Mouse (Mus musculus): Measurements from ENCODE around the gene Ccdc138. TPM values are rescaled to one million over a fixed set of nuclear protein-coding genes. Genes with fewer than 3 reads are reported as not detected.

The Ccdc138 gene
- polyA plus RNA-seq, 1 experiment: 1.0 TPM

DNA sequence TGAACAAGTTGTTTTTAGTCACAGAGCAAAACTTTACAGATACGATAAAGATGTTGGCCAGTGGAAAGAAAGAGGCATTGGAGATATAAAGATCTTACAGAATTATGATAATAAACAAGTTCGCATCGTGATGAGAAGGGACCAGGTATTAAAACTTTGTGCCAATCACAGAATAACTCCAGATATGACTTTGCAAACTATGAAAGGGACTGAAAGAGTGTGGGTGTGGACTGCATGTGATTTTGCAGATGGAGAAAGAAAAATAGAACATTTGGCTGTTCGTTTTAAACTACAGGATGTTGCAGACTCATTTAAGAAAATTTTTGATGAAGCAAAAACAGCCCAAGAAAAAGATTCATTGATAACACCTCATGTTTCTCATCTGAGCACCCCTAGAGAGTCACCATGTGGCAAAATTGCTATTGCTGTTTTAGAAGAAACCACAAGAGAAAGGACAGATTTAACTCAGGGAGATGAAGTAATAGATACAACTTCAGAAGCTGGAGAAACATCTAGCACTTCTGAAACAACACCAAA is 17.7 kb upstream of the Ccdc138 start:
- Histone ChIP-seq H3K27ac (ENCODE audit: insufficient read depth, low read depth, low read length) (no peak overlapping the region), H3K36me3 (ENCODE audit: control insufficient read depth, insufficient read depth, low read length) (peaks cover 12% of the 10 kb centered on the region), H3K27me3 (replicated peaks; ENCODE audit: control insufficient read depth, insufficient read depth, low read length) (no peaks in the 10 kb centered on the region), H3K4me3 (ENCODE audit: insufficient read depth, low read depth, low read length) (no peak overlapping the region), H3K4me1 (ENCODE audit: control insufficient read depth, insufficient read depth, low read length) (no peaks in the 10 kb centered on the region)
- no peak for TF ChIP-seq CTCF (conservative IDR thresholded peaks at IDR 0.05; ENCODE audit: insufficient read depth, insufficient read length, low read depth, low read length)
- DNase-seq: no peak
- WGBS: 91% methylated on average over 4 of the region's 4 CpGs

DNA sequence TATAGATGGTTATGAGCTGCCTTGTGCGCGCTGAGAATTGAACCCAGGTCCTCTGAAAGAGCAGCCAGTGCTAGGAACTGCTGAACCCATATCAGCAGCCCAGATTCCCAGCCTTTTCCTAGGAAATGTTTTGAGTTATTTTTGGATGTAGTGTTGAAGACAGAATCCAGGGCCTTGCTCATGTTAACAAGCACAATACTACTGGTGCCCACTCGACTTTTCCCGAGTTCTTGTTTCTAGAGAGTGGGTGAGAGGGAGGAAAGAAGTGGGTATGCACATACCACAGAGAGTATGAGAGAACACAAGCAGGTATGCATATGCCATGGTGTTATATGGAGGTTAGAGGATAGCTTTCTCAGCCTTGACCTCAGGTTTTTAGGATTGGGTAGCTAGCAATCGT is 6.7 kb upstream of the Ccdc138 start:
- H3K27me3 ChIP-seq (replicated peaks; ENCODE audit: control insufficient read depth, insufficient read depth, low read length): no peaks in the 10 kb centered on the region
- no peak for DNase-seq
- TF ChIP-seq CTCF (conservative IDR thresholded peaks at IDR 0.05; ENCODE audit: insufficient read depth, insufficient read length, low read depth, low read length): no peak
- no peak for TF ChIP-seq POLR2A (IDR thresholded peaks at IDR 0.05; ENCODE audit: low read depth, low read length)
- H3K36me3 ChIP-seq (ENCODE audit: control insufficient read depth, insufficient read depth, low read length): peaks cover 12% of the 10 kb centered on the region
- WGBS: 93% methylated on average over 5 of the region's 5 CpGs
- H3K4me1 ChIP-seq (ENCODE audit: control insufficient read depth, insufficient read depth, low read length): no peaks in the 10 kb centered on the region
- no peak overlapping the region for H3K4me3 ChIP-seq (ENCODE audit: insufficient read depth, low read depth, low read length)
- no peak overlapping the region for H3K27ac ChIP-seq (ENCODE audit: insufficient read depth, low read depth, low read length)

DNA sequence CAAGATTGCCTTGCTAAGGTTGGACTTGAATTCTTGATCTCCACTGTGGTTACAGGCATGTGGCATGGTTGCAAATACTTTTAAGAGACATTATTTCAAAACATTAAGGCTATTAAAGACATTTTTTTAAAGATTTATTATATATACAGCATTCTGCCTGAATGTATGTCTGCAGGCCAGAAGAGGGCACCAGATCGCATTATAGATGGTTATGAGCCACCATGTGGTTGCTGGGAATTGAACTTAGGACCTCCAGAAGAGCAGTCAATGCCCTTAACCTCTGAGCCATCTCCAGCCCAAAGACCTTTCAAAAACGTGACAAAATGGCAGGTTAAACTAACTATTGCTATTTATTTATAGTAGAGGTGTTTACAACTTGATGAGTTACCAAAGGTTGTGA is 2.1 kb upstream of the Ccdc138 start:
- DNase-seq: no peak
- Histone ChIP-seq H3K27ac (ENCODE audit: insufficient read depth, low read depth, low read length) (no peak overlapping the region), H3K4me1 (ENCODE audit: control insufficient read depth, insufficient read depth, low read length) (0 out of 2 replicates have a peak, but pooled peaks cover 3% of the 10 kb centered on the region), H3K27me3 (replicated peaks; ENCODE audit: control insufficient read depth, insufficient read depth, low read length) (no peaks in the 10 kb centered on the region), H3K4me3 (ENCODE audit: insufficient read depth, low read depth, low read length) (no peak overlapping the region), H3K36me3 (ENCODE audit: control insufficient read depth, insufficient read depth, low read length) (peaks cover 12% of the 10 kb centered on the region)
- no peak for TF ChIP-seq POLR2A (IDR thresholded peaks at IDR 0.05; ENCODE audit: low read depth, low read length)
- no peak for TF ChIP-seq CTCF (conservative IDR thresholded peaks at IDR 0.05; ENCODE audit: insufficient read depth, insufficient read length, low read depth, low read length)
- 83% methylated on average over 2 of the region's 2 CpGs for WGBS

DNA sequence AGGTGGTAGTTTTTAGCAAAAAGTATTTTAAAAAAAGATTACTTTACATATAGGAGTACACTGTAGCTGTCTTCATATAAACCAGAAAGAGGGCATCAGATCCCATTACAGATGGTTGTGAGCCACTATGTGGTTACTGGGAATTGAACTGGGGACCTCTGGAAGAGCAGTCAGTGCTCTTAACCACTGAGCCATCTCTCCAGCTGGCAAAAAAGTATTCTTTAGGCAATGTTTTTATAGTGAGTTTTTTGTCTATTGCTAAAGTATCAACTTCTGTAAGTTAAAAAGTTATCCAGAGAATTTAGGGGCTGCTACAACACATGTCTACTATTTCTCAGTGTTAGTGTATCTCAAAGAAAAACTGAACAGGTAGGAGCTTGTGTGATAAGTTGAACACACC is 1.0 kb upstream of the Ccdc138 start:
- no peak overlapping the region for H3K27ac ChIP-seq (ENCODE audit: insufficient read depth, low read depth, low read length)
- peaks cover 10% of the 10 kb centered on the region for H3K36me3 ChIP-seq (ENCODE audit: control insufficient read depth, insufficient read depth, low read length)
- H3K4me1 ChIP-seq (ENCODE audit: control insufficient read depth, insufficient read depth, low read length): 0 out of 2 replicates have a peak, but pooled peaks cover 3% of the 10 kb centered on the region
- H3K27me3 ChIP-seq (replicated peaks; ENCODE audit: control insufficient read depth, insufficient read depth, low read length): no peaks in the 10 kb centered on the region
- H3K4me3 ChIP-seq (ENCODE audit: insufficient read depth, low read depth, low read length): no peak overlapping the region
- no peak for TF ChIP-seq CTCF (conservative IDR thresholded peaks at IDR 0.05; ENCODE audit: insufficient read depth, insufficient read length, low read depth, low read length)
- no peak for TF ChIP-seq POLR2A (IDR thresholded peaks at IDR 0.05; ENCODE audit: low read depth, low read length)
- no peak for DNase-seq

DNA sequence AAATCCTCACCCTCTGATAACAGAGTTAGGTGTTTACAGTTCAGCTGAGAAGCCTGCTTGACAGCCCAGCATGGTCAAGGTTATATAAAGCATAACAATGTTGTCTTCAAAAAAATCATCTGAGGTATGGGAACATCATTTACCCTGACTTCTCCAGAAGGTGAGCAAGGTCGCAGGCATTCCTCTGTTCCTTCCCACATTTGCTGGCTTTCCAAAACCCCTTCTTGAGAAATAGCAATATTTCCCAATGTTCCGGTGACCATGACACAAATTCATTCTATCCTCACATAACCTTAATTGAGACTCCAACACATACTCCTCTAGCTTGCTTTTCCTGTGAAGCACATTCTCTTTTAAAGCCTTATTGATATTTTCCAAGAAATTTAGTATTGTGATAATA is 768 bp downstream of the Ccdc138 start:
- Histone ChIP-seq H3K27ac (ENCODE audit: insufficient read depth, low read depth, low read length) (peak overlapping the region; percentile 26), H3K36me3 (ENCODE audit: control insufficient read depth, insufficient read depth, low read length) (peaks cover 3% of the 10 kb centered on the region), H3K4me1 (ENCODE audit: control insufficient read depth, insufficient read depth, low read length) (0 out of 2 replicates have a peak, but pooled peaks cover 3% of the 10 kb centered on the region), H3K4me3 (ENCODE audit: insufficient read depth, low read depth, low read length) (peak overlapping the region; percentile 85; the same call in 1 of the 2 replicates), H3K27me3 (replicated peaks; ENCODE audit: control insufficient read depth, insufficient read depth, low read length) (no peaks in the 10 kb centered on the region)
- TF ChIP-seq POLR2A (IDR thresholded peaks at IDR 0.05; ENCODE audit: low read depth, low read length): no peak
- TF ChIP-seq CTCF (conservative IDR thresholded peaks at IDR 0.05; ENCODE audit: insufficient read depth, insufficient read length, low read depth, low read length): no peak
- WGBS: 51% methylated on average over 2 of the region's 2 CpGs
- peak; percentile 5 for DNase-seq

DNA sequence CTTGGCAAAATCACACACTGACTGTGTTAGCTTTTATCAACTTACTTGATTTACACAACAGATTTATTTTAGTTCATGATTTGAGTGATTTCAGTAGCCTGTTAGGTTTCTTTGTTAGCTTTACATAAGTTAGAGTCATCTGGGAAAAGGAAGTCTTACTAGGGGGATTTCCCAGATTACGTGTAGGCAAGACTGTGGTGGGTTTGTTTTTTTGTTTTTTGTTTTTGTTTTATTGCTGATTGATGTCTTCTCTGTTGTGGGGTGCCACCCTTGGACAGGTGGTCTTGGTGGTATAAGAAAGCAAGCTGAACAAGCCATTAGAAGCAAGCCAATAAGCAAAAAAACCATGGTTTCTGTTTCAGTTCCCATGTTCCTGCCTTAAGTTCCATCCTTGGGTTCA is 31.6 kb downstream of the Ccdc138 start:
- Histone ChIP-seq H3K27ac (ENCODE audit: insufficient read depth, low read depth, low read length) (no peak overlapping the region), H3K36me3 (ENCODE audit: control insufficient read depth, insufficient read depth, low read length) (no peaks in the 10 kb centered on the region), H3K4me1 (ENCODE audit: control insufficient read depth, insufficient read depth, low read length) (no peaks in the 10 kb centered on the region), H3K27me3 (replicated peaks; ENCODE audit: control insufficient read depth, insufficient read depth, low read length) (no peaks in the 10 kb centered on the region), H3K4me3 (ENCODE audit: insufficient read depth, low read depth, low read length) (no peak overlapping the region)
- DNase-seq: no peak
- 71% methylated on average over 1 of the region's 1 CpGs for WGBS
- TF ChIP-seq CTCF (conservative IDR thresholded peaks at IDR 0.05; ENCODE audit: insufficient read depth, insufficient read length, low read depth, low read length): no peak
- TF ChIP-seq POLR2A (IDR thresholded peaks at IDR 0.05; ENCODE audit: low read depth, low read length): no peak

DNA sequence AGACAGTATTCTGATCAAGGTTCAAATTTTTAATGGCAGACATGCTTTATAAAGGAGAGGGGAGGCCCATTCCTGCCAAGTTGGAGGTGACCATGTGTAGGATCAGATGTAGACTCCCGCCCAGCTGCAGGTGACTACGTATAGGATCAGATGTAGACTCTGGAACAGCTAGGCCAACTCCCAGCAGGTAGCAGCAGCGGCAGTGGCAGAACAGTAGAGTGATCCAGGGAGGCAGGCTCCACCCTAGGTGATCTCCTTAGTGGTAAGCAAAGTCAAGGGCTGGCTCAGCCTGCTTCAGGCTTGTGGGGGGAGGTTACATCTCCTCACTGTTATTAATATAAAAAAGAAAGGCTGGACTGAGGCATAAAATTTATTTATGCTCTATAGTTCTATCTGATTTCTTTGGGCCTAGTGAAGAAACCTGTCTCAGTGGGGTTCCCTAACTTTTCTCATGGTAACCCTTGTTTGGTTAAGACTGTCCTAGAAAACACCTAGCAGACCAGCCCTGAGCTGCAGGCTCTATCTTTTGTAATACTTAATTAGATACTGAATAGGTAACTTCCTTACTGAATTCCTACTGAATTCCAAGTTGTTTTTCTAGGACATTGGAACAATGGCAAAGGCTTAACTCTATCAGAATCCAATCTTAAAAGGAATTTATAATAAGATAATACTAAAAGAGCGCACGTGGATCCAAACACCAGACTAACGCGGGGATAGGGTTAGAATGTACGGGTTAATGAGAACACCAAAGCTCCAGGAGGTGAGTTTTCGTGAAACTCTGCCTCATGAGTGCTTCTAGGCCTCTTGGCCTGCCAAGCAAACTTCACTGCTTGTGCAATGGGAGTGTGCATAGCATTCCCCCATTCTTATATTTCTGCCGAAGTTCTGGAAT is 33.4 kb downstream of the Ccdc138 start:
- DNase-seq: no peak
- TF ChIP-seq POLR2A (IDR thresholded peaks at IDR 0.05; ENCODE audit: low read depth, low read length) (no peak), CTCF (conservative IDR thresholded peaks at IDR 0.05; ENCODE audit: insufficient read depth, insufficient read length, low read depth, low read length) (no peak)
- Histone ChIP-seq H3K27ac (ENCODE audit: insufficient read depth, low read depth, low read length) (no peak overlapping the region), H3K36me3 (ENCODE audit: control insufficient read depth, insufficient read depth, low read length) (no peaks in the 10 kb centered on the region), H3K4me3 (ENCODE audit: insufficient read depth, low read depth, low read length) (no peak overlapping the region), H3K4me1 (ENCODE audit: control insufficient read depth, insufficient read depth, low read length) (no peaks in the 10 kb centered on the region), H3K27me3 (replicated peaks; ENCODE audit: control insufficient read depth, insufficient read depth, low read length) (no peaks in the 10 kb centered on the region)
- 88% methylated on average over 10 of the region's 10 CpGs for WGBS
